Mouse (Mus musculus): ENCODE data around the gene Kti12.

Kti12 gene

GRCm38 (mm10) chr4:108847715-108848504 lies at the start of gene Kti12:
TSS of gene Kti12 (plus strand) at chr4:108847785.
- DNase-seq (ENCODE audit: low spot score) = peak; percentile 75

- DNase-seq (ENCODE audit: low spot score) = peak; percentile 30
Measured at GRCm38 (mm10) chr4:108798083-108798830, 49.3 kb upstream of the Kti12 start.

GRCm38 (mm10) chr4:108803535-108803934 lies 44.0 kb upstream of the Kti12 start:
- DNase-seq (ENCODE audit: low spot score) = no peak

GRCm38 (mm10) chr4:108811142-108811541 lies 36.4 kb upstream of the Kti12 start:
- no peak for DNase-seq (ENCODE audit: low spot score)

GRCm38 (mm10) chr4:108811550-108811949 lies 36.0 kb upstream of the Kti12 start:
- no peak for DNase-seq (ENCODE audit: low spot score)

- no peak for DNase-seq (ENCODE audit: low spot score)
Measured at GRCm38 (mm10) chr4:108825677-108826076, 21.9 kb upstream of the Kti12 start.

- no peak for DNase-seq (ENCODE audit: low spot score)
Measured at GRCm38 (mm10) chr4:108826096-108826495, 21.5 kb upstream of the Kti12 start.

- DNase-seq (ENCODE audit: low spot score) = no peak
Measured at GRCm38 (mm10) chr4:108826643-108827042, 20.9 kb upstream of the Kti12 start.

- no peak for DNase-seq (ENCODE audit: low spot score)
Measured at GRCm38 (mm10) chr4:108830698-108831097, 16.9 kb upstream of the Kti12 start.

GRCm38 (mm10) chr4:108832916-108833827 lies 14.4 kb upstream of the Kti12 start, which contains the start of gene Btf3l4:
TSS of gene Btf3l4 (minus strand) at chr4:108833614.
- peak; percentile 86 for DNase-seq (ENCODE audit: low spot score)

- DNase-seq (ENCODE audit: low spot score) = no peak
Measured at GRCm38 (mm10) chr4:108833828-108834114, 13.8 kb upstream of the Kti12 start.

- DNase-seq (ENCODE audit: low spot score) = peak; percentile 78
Measured at GRCm38 (mm10) chr4:108834115-108834970, 13.2 kb upstream of the Kti12 start, which contains the start of gene Txndc12. TSS of gene Txndc12 (plus strand) at chr4:108834601.

GRCm38 (mm10) chr4:108834971-108835311 lies 12.6 kb upstream of the Kti12 start:
- DNase-seq (ENCODE audit: low spot score) = no peak

- DNase-seq (ENCODE audit: low spot score) = no peak
Measured at GRCm38 (mm10) chr4:108835496-108835895, 12.1 kb upstream of the Kti12 start.

- DNase-seq (ENCODE audit: low spot score) = no peak
Measured at GRCm38 (mm10) chr4:108838031-108838430, 9.6 kb upstream of the Kti12 start.

GRCm38 (mm10) chr4:108841920-108842578 lies 5.5 kb upstream of the Kti12 start:
- DNase-seq (ENCODE audit: low spot score) = no peak

- DNase-seq (ENCODE audit: low spot score) = no peak
Measured at GRCm38 (mm10) chr4:108843336-108843735, 4.2 kb upstream of the Kti12 start.

GRCm38 (mm10) chr4:108845824-108846569 lies 1.6 kb upstream of the Kti12 start:
- no peak for DNase-seq (ENCODE audit: low spot score)

GRCm38 (mm10) chr4:108848505-108848848 lies 892 bp downstream of the Kti12 start, which contains the start of gene A730015C16Rik:
TSS of gene A730015C16Rik (minus strand) at chr4:108848619.
- DNase-seq (ENCODE audit: low spot score) = no peak

- no peak for DNase-seq (ENCODE audit: low spot score)
Measured at GRCm38 (mm10) chr4:108866806-108867205, 19.2 kb downstream of the Kti12 start.

All from left cerebral cortex, adult 11 months (tissue).